Mouse (Mus musculus): Measurements from ENCODE around the gene Trit1.
"Not testable (repeated sequence)": the region's sequence is repeated elsewhere in the genome, so short reads cannot be mapped to it uniquely, and the experiment has no call there.

The Trit1 gene

GRCm38 (mm10) chr4:122998537-122999262 is 17.7 kb upstream of the Trit1 start:
- DNase-seq (ENCODE audit: low spot score in 2 of 2) = no peak

GRCm38 (mm10) chr4:122999263-122999691 is 17.1 kb upstream of the Trit1 start:
- DNase-seq (ENCODE audit: low spot score in 2 of 2) = no peak

GRCm38 (mm10) chr4:123000130-123000529 is 16.3 kb upstream of the Trit1 start:
- DNase-seq (ENCODE audit: low spot score in 2 of 2) = no peak

GRCm38 (mm10) chr4:123000617-123001342 is 15.6 kb upstream of the Trit1 start:
- DNase-seq (ENCODE audit: low spot score in 2 of 2) = no peak

GRCm38 (mm10) chr4:123005054-123005966 is 11.1 kb upstream of the Trit1 start:
- no peak for DNase-seq (ENCODE audit: low spot score in 2 of 2)

- not testable (repeated sequence) for DNase-seq (ENCODE audit: low spot score in 2 of 2)
These were observed 3.9 kb upstream of the Trit1 start for GRCm38 (mm10) chr4:123012501-123012900.

GRCm38 (mm10) chr4:123013346-123013945 is 3.0 kb upstream of the Trit1 start:
- DNase-seq (ENCODE audit: low spot score in 2 of 2) = no peak

- no peak for DNase-seq (ENCODE audit: low spot score in 2 of 2)
These were observed 2.4 kb upstream of the Trit1 start for GRCm38 (mm10) chr4:123013949-123014406.

- DNase-seq (ENCODE audit: low spot score in 2 of 2) = no peak
These were observed 1.7 kb upstream of the Trit1 start for GRCm38 (mm10) chr4:123014501-123015282.

- DNase-seq (ENCODE audit: low spot score in 2 of 2) = no peak
These were observed 5.2 kb downstream of the Trit1 start for GRCm38 (mm10) chr4:123021591-123021990.

- DNase-seq (ENCODE audit: low spot score in 2 of 2) = no peak
These were observed 6.5 kb downstream of the Trit1 start for GRCm38 (mm10) chr4:123022896-123023295.

GRCm38 (mm10) chr4:123025418-123025817 is 9.0 kb downstream of the Trit1 start:
- DNase-seq (ENCODE audit: low spot score in 2 of 2) = no peak

- no peak for DNase-seq (ENCODE audit: low spot score in 2 of 2)
These were observed 9.8 kb downstream of the Trit1 start for GRCm38 (mm10) chr4:123026161-123026560.

- DNase-seq (ENCODE audit: low spot score in 2 of 2) = no peak
These were observed 10.2 kb downstream of the Trit1 start for GRCm38 (mm10) chr4:123026597-123026996.

- no peak for DNase-seq (ENCODE audit: low spot score in 2 of 2)
These were observed 18.4 kb downstream of the Trit1 start for GRCm38 (mm10) chr4:123034841-123035240.

- no peak for DNase-seq (ENCODE audit: low spot score in 2 of 2)
These were observed 19.2 kb downstream of the Trit1 start for GRCm38 (mm10) chr4:123035636-123036035.

GRCm38 (mm10) chr4:123036710-123037109 is 20.3 kb downstream of the Trit1 start:
- DNase-seq (ENCODE audit: low spot score in 2 of 2) = no peak

- no peak for DNase-seq (ENCODE audit: low spot score in 2 of 2)
These were observed 24.7 kb downstream of the Trit1 start for GRCm38 (mm10) chr4:123041131-123041530.

- no peak for DNase-seq (ENCODE audit: low spot score in 2 of 2)
These were observed 27.5 kb downstream of the Trit1 start for GRCm38 (mm10) chr4:123043858-123044257.

- DNase-seq (ENCODE audit: low spot score in 2 of 2) = peak in 1 of 2 experiments; percentile 54
These were observed 28.4 kb downstream of the Trit1 start for GRCm38 (mm10) chr4:123044842-123045241.

- peak; percentile 69 to 81 for DNase-seq (ENCODE audit: low spot score in 2 of 2)
These were observed 29.9 kb downstream of the Trit1 start for GRCm38 (mm10) chr4:123046300-123046699.

Measured in urinary bladder, adult 18-20 months (tissue).